Mouse (Mus musculus): ENCODE measurements at regions not wholly inside any gene's neighbourhood (a gene's known extent, or its start where the extent isn't known, plus 50 kb on each side); places are given as distances from the start of the nearest gene placed in this dataset.

GRCm38 (mm10) chr11:105538421-105539210 is 51.2 kb upstream of the Tanc2 start:
- DNase-seq, result peak; percentile 63

GRCm38 (mm10) chr11:105532616-105533015 is 57.2 kb upstream of the Tanc2 start:
- no peak for DNase-seq

GRCm38 (mm10) chr11:105530711-105531157 is 59.1 kb upstream of the Tanc2 start:
- DNase-seq, result no peak

- no peak for DNase-seq
Observed at GRCm38 (mm10) chr11:105526066-105526465, 63.7 kb upstream of the Tanc2 start.

GRCm38 (mm10) chr11:105525608-105526007 is 64.2 kb upstream of the Tanc2 start:
- DNase-seq, result peak; percentile 61

GRCm38 (mm10) chr11:105524400-105524799 is 65.4 kb upstream of the Tanc2 start:
- DNase-seq, result no peak

- DNase-seq, result no peak
Observed at GRCm38 (mm10) chr11:105523765-105524164, 66.0 kb upstream of the Tanc2 start.

GRCm38 (mm10) chr11:105520398-105520797 is 63.9 kb upstream of the March10 start:
- no peak for DNase-seq

- no peak for DNase-seq
Observed at GRCm38 (mm10) chr11:105513275-105513674, 56.7 kb upstream of the March10 start.

GRCm38 (mm10) chr11:105510626-105511025 is 54.1 kb upstream of the March10 start:
- no peak for DNase-seq

GRCm38 (mm10) chr11:105510056-105510455 is 53.5 kb upstream of the March10 start:
- no peak for DNase-seq

- DNase-seq, result no peak
Observed at GRCm38 (mm10) chr11:105508660-105509038, 52.1 kb upstream of the March10 start.

GRCm38 (mm10) chr11:105507972-105508659 is 51.6 kb upstream of the March10 start:
- no peak for DNase-seq

- DNase-seq, result no peak
Observed at GRCm38 (mm10) chr11:105507332-105507971, 50.9 kb upstream of the March10 start.
